Mouse (Mus musculus) liver, adult 10 weeks (tissue): ENCODE measurements around the gene Gm2022. TPM values are rescaled to one million over a fixed set of nuclear protein-coding genes. Genes with fewer than 3 reads are reported as not detected.

ENCODE experiments used
- polyA plus RNA-seq: library from polyadenylated mRNA; stranded (reverse); fragments of 350-450 nt; fragmentation: Illumina TruSeq; extraction: RNeasy Lipid Tissue Mini Kit (QIAGEN cat#74804); gene quantifications from one replicate; pipeline ENCODE4 v1.2.3, GENCODE M21; 2014; ENCODE audit warnings: low read depth, low replicate concordance

Gm2022 gene
- not detected for polyA plus RNA-seq

GRCm38 (mm10) chr12:87895070-87895469 lies at the start of gene Gm2022:
Gene Gm2022, plus strand, starts transcription at chr12:87895370.

GRCm38 (mm10) chr12:87873772-87874171 lies 21.4 kb upstream of the Gm2022 start, which contains the start of gene Gm2016:
Gene Gm2016, plus strand, starts transcription at chr12:87874072.

GRCm38 (mm10) chr12:87919721-87920120 lies 24.6 kb downstream of the Gm2022 start, which contains the start of gene Gm2035:
Gene Gm2035, minus strand, starts transcription at chr12:87919857.

Other genes with a start within 250 kb of the Gm2022 start
- gene Gm21319, start 119.6 kb upstream of the Gm2022 start, polyA plus RNA-seq = not detected
- gene Gm21936, start 99.9 kb upstream of the Gm2022 start, polyA plus RNA-seq = not detected
- gene BB287469, start 78.8 kb upstream of the Gm2022 start, polyA plus RNA-seq = not detected
- not detected for gene Gm2001, start 53.0 kb upstream of the Gm2022 start, polyA plus RNA-seq
- gene Gm2016, start 21.3 kb upstream of the Gm2022 start, polyA plus RNA-seq = not detected
- gene Gm2035, start 24.5 kb downstream of the Gm2022 start, polyA plus RNA-seq = not detected
- not detected for gene Gm2042, start 58.7 kb downstream of the Gm2022 start, polyA plus RNA-seq
- not detected for gene Gm2075, start 116.5 kb downstream of the Gm2022 start, polyA plus RNA-seq
- not detected for gene Gm6803, start 123.4 kb downstream of the Gm2022 start, polyA plus RNA-seq
- not detected for gene Gm2056, start 131.6 kb downstream of the Gm2022 start, polyA plus RNA-seq
- gene Gm16368, start 188.3 kb downstream of the Gm2022 start, polyA plus RNA-seq = not detected